Mouse (Mus musculus) lung, adult 2 months (tissue): ENCODE measurements at regions not wholly inside any gene's neighbourhood (a gene's known extent, or its start where the extent isn't known, plus 50 kb on each side); places are given as distances from the start of the nearest gene placed in this dataset.

Experiments
- CTCF ChIP-seq: fragments of 200-500 bp; IDR thresholded peaks from 2 replicates; pipeline ENCODE4 v1.5.1; 2011; ENCODE audit warnings: mild to moderate bottlenecking, low read length, control low read depth; ENCODE audit not compliant: insufficient read depth
- POLR2A ChIP-seq: fragments of 200-500 bp; IDR thresholded peaks from 2 replicates; pipeline ENCODE4 v1.6.1; 2011; ENCODE audit warnings: low read depth, mild to moderate bottlenecking, control low read depth, low read length, borderline replicate concordance; ENCODE audit errors: extremely low read depth

GRCm38 (mm10) chr13:107872137-107872536 lies 172.1 kb upstream of the Smim15 start:
- TF ChIP-seq CTCF (no peak), POLR2A (no peak)
